Comparison of ENCODE assay signal across 12 mouse cellular contexts in the genomic region with DNA sequence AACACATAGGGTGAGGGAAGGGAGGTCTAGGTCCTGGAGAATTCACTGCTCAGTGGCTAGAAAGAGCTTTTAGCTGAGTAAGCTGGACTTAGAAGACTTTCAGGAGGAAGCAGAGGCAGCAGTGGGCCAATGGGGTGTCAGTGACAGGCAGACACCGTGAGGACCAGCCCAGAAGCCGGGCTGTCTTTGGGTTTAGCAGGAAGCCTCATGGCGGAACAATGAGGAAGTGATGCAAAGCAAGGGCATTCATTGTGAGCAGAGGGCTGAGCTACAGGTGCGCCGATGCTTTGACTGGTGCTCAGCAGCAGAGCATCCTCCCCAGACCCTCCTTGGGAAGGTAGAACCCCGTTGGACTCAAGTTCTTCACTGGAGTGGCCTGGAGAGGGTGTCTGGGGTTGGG. TPM values are rescaled to one million over a fixed set of nuclear protein-coding genes. Genes with fewer than 3 reads are reported as not detected.
A peak's percentile ranks its signal among the peaks of the same experiment; 100 is the strongest.
DNase-seq lines count a peak whose midpoint lies in the region; ATAC-seq and TF ChIP-seq lines count a peak whose summit lies in the region.
"Had no signal": no experiment of that assay in that cellular context is flagged by ENCODE, and none has a peak within 500 bp of the region (broad histone marks: within the 10 kb centered on the region; RNA-seq: fewer than 3 reads in every experiment).

No protein-coding gene starts in this region.

- no peak for TF ChIP-seq CTCF in lung, postnatal 0 days (IDR thresholded peaks at IDR 0.05)
- no peak for TF ChIP-seq CTCF in spleen, adult 2 months (IDR thresholded peaks at IDR 0.05; ENCODE audit: extremely low read depth, insufficient read depth, insufficient read length, insufficient replicate concordance)

- no peak overlapping the region for H3K4me3 ChIP-seq in lung, postnatal 0 days (ENCODE audit: low read depth, low read length)
- no peak overlapping the region for H3K4me3 ChIP-seq in ES-E14 (ENCODE audit: insufficient read depth in 1 of 2, low read depth in 1 of 2, low read length in 2 of 2, poor library complexity in 1 of 2, severe bottlenecking in 1 of 2)
- H3K4me3 ChIP-seq in spleen, adult 2 months (ENCODE audit: extremely low read depth, insufficient read depth, insufficient read length) = no peak overlapping the region
- H3K4me3 ChIP-seq: heart, embryonic 13.5 days; neural tube, embryonic 12.5 days had no signal

- in situ Hi-C loops in ES-E14 (cut with MboI; ENCODE audit: low sequenced_read_pairs in 2 of 2, unreplicated experiment in 2 of 2) = no loop called here

- no peaks in the 10 kb centered on the region for H3K27me3 ChIP-seq in lung, postnatal 0 days (replicated peaks; ENCODE audit: insufficient read depth, low read length)
- no peaks in the 10 kb centered on the region for H3K27me3 ChIP-seq in spleen, adult 2 months (ENCODE audit: control insufficient read depth, insufficient read depth, low read length)
- H3K27me3 ChIP-seq: heart, embryonic 13.5 days; neural tube, embryonic 12.5 days; Patski had no signal

- ATAC-seq in lung, postnatal 0 days = no peak
- ATAC-seq in inflammation-experienced regulatory T-cells, adult 6 months = peak; percentile 47
- ATAC-seq: forebrain, postnatal 0 days; Patski had no signal

- TF ChIP-seq POLR2A in spleen, adult 2 months (IDR thresholded peaks at IDR 0.05; ENCODE audit: low read depth, low read length) = no peak

- H3K27ac ChIP-seq in lung, postnatal 0 days (ENCODE audit: low read length) = no peak overlapping the region
- H3K27ac ChIP-seq in ES-E14 (ENCODE audit: insufficient read depth, low read depth, low read length, poor library complexity, severe bottlenecking) = no peak overlapping the region
- peak overlapping the region; percentile 39 for H3K27ac ChIP-seq in spleen, adult 2 months (ENCODE audit: insufficient read depth, low read length)
- H3K27ac ChIP-seq: heart, embryonic 13.5 days; neural tube, embryonic 12.5 days had no signal

- no peak for TF ChIP-seq EP300 in lung, postnatal 0 days (IDR thresholded peaks at IDR 0.05)

- peaks cover 13% of the 10 kb centered on the region; the same call in 1 of the 2 replicates for H3K4me1 ChIP-seq in lung, postnatal 0 days (ENCODE audit: insufficient read depth, low read depth, low read length)
- peaks cover 0 to 18% of the 10 kb centered on the region in 2 experiments; a peak in 3 of 4 replicates for H3K4me1 ChIP-seq in ES-E14 (ENCODE audit: control insufficient read depth in 2 of 2, insufficient read depth in 2 of 2, low read length in 2 of 2, poor library complexity in 1 of 2)
- H3K4me1 ChIP-seq in spleen, adult 2 months (ENCODE audit: control insufficient read depth, insufficient read depth, insufficient read length) = peaks cover 26% of the 10 kb centered on the region; the same call in 1 of the 2 replicates

- no peak overlapping the region for H3K9ac ChIP-seq in lung, postnatal 0 days (replicated peaks; ENCODE audit: low read depth)
- H3K9ac ChIP-seq in ES-E14 (ENCODE audit: insufficient read depth, low read depth, low read length, poor library complexity, severe bottlenecking) = 0 out of 2 replicates have a peak overlapping the region, but pooled peaks have one; percentile 15
- H3K9ac ChIP-seq: forebrain, postnatal 0 days; heart, embryonic 13.5 days; neural tube, embryonic 12.5 days had no signal

- peaks cover 18% of the 10 kb centered on the region; the same call in 1 of the 2 replicates for H3K36me3 ChIP-seq in lung, postnatal 0 days (ENCODE audit: insufficient read depth, low read length)
- H3K36me3 ChIP-seq in ES-E14 (ENCODE audit: control insufficient read depth, insufficient read depth, low read length, poor library complexity, severe bottlenecking) = peaks cover 25% of the 10 kb centered on the region
- peaks cover 12% of the 10 kb centered on the region for H3K36me3 ChIP-seq in spleen, adult 2 months (ENCODE audit: control insufficient read depth, insufficient read depth, low read length)

- H3K9me3 ChIP-seq in lung, postnatal 0 days (ENCODE audit: low read length) = no peaks in the 10 kb centered on the region
- no peaks in the 10 kb centered on the region for H3K9me3 ChIP-seq in ES-E14 (ENCODE audit: control insufficient read depth, insufficient read depth, low read depth, low read length)
- H3K9me3 ChIP-seq: heart, embryonic 13.5 days; neural tube, embryonic 12.5 days had no signal

- no peak overlapping the region for H3K4me2 ChIP-seq in lung, postnatal 0 days (replicated peaks; ENCODE audit: low read depth, low read length)
- H3K4me2 ChIP-seq: heart, embryonic 13.5 days; neural tube, embryonic 12.5 days had no signal

- DNase-seq in lung, postnatal 0 days (ENCODE audit: low spot score) = peak; percentile 31
- DNase-seq in lung, postnatal 14 days = no peak
- no peak for DNase-seq in ES-E14 (ENCODE audit: low read depth, low spot score)
- DNase-seq in spleen, adult 2 months (ENCODE audit: low read depth in 1 of 2, low spot score in 2 of 2) = peak in 1 of 2 experiments; percentile 71
- DNase-seq in cerebellum, postnatal 4 days (ENCODE audit: low spot score in 2 of 2) = no peak
- DNase-seq in gastrocnemius, postnatal 25 days = no peak
- DNase-seq in kidney, postnatal 14 days = no peak
- DNase-seq: forebrain, postnatal 0 days had no signal

- 51% methylated on average over 6 of the region's 6 CpGs for WGBS in lung, postnatal 0 days
- 4% methylated on average over 6 of the region's 6 CpGs for WGBS in spleen, adult 2 months

TF ChIP-seq in ES-E14, 5 proteins besides CTCF, POLR2A, EP300 and RAD21:
- no peak for TF ChIP-seq CHD2 (IDR thresholded peaks at IDR 0.05; ENCODE audit: low read depth, low read length)
- no peak for TF ChIP-seq HCFC1 (IDR thresholded peaks at IDR 0.05; ENCODE audit: borderline replicate concordance, insufficient read depth, low read length)
- TF ChIP-seq MAFK (IDR thresholded peaks at IDR 0.05; ENCODE audit: insufficient read depth, low read depth, low read length) = no peak
- TF ChIP-seq ZC3H11A (IDR thresholded peaks at IDR 0.05; ENCODE audit: borderline replicate concordance, low read depth, low read length) = no peak
- TF ChIP-seq ZNF384 (IDR thresholded peaks at IDR 0.05; ENCODE audit: low read depth, low read length) = no peak

RNA-seq across cellular contexts. Expression of a gene that starts 3.8 kb away (rescaled TPM):
- polyA plus RNA-seq in lung, postnatal 0 days (2015; fragmentation: Nextera tagmentation; extraction: Ambion mirVana) = 19.5 and 20.1 TPM in 2 replicates
- 44.7 and 58.7 TPM in 2 replicates for total RNA-seq in ES-E14 (2012; rRNA removed)
- polyA plus RNA-seq in inflammation-experienced regulatory T-cells, adult 6 months (2017; shearing (Covaris generic)) = 10 to 100 TPM in 1 of 3 experiments, 1 to 10 TPM in 2; 7.3 to 10.6 (median 9.7) TPM
- 45.9 and 62.9 TPM in 2 replicates for polyA plus RNA-seq in spleen, adult 2 months (2012; rRNA removed)
- 10 to 100 TPM; 28.1 to 31.2 TPM for total RNA-seq in gastrocnemius, postnatal 25 days (2021)
